Mouse (Mus musculus): ENCODE results near the gene Slc9a5.

Gene Slc9a5

DNA sequence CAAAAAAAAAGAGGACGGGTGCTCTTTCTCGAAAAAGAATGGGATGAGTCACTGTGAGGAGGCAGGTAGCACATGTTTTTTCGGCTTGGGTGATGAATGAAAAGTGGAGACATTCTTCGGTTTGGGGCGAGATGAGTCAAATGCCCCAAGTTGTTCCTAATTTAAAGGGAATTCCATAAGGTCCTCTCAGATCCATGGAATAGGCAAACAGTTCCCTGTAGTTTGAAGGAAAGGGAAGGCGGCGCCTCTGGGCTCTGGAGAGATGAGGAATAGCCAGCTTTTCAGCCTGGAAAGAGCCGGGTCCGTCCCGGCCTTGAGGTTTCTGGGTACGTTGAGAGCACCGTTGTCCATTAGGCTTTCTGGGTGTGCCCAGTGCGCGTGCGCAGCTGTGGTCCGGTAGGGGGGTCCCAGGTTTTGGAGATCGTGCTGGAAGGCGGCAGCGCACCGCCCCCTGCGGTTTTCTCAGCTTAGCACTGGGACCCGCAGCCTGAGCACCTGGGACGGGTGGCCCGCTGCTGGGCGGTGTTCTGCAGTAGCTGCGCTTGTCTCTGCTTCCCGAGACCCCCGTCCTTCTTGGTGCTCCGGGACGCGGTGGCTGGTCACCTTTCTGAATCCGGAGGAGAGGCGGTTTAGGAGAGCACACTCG is at the start of gene Slc9a5:
Gene Slc9a5, plus strand, starts transcription at position 394 of the 646 bp plus-strand sequence.
- no peak for DNase-seq (ENCODE audit: low spot score)

DNA sequence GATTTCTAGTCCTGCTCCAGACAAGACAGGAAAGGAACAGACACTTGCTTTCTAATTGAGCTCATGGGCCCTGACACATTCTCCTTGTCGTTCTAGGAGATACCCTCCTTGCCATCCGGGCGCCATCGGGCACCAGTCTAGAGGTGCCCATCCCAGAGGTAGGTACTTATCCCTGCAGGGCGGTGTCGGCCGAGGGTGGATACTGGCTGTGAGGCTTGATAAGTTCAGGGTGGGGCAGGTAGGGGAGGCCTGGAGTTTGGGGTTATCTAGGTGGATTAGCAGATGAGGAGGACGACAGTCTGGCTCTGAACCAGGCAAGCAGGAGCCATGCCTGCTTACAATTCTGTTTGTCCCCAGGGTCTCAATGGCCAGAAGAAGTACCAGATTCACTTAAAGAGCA is 48.7 kb upstream of the Slc9a5 start:
- DNase-seq (ENCODE audit: low spot score): no peak

DNA sequence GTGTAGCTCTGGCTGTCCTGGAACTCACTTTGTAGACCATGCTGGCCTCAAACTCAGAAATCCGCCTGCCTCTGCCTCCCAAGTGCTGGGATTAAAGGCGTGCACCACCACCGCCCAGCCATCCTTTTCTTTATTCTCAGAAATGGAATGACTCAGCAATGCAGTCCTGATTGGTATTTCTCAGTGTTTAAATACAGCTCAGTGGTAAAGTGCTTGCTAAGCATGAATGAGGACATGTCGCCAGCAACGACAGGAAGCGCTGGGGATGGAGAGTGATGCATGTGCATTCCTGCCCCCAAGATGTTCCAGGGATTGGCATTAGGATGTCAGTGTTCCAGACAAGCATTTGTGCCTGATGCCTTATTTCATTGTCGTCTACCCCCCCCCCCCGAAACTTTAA is 45.2 kb upstream of the Slc9a5 start:
- DNase-seq (ENCODE audit: low spot score): no peak

DNA sequence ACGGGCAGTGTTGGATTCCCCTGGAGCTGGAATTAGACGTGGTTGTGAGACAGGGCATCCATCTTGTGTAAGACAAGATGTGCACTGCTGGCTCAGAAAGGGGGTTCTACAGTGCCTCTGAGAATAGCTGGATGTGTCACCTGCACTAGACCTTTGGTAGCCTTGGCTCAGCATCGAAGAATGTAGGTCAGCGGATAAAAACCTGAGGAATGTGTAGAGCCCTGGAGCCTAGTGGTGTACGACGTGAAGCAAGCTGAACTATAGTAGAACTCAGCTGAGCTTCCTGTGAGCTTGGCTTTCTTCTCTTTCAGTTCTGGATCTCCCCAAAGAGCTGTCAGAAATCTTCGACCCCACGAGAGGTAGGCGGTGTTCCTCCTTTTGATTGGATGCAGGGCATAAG is 44.8 kb upstream of the Slc9a5 start:
- DNase-seq (ENCODE audit: low spot score): no peak

DNA sequence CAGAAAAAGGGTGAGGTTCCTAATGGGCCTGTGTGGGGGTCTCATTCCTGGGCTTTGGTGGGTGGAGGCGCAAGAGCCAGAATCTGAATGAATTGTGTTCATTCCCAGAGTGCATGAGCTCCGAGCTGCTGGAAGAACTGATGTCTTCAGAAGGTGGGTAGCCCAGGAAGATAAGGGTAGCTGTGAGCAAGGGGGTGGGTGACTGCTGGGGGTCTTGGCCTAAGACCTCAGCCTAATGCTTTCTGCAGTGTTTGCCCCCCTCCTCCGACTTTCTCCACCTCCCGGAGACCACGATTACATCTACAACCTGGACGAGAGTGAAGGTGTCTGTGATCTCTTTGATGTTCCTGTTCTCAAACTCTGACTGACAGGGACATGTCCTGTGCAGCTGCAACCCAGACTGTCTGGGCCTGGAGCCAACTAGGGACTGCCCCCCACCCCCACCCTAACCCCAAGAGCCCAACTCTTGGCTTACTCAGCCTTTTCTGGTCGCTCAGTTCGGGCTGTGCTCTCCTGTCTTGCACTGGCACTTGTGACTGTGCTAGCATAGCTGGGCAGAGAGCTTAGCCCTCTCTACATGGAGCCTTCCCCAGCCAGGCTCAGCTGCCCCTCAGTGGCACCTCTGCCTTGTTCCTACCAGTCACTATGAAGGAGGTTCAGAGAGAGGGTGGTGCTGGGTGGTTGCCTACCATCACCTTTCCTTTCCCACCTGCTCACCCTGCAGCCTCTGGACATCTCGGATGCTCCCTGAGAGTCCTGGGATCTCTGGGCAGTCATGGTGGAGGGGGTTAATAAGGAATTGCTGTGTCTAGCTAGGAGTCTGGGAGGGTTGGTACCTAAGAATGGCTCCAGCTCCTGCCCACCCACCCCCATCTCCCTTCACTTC is 44.1 kb upstream of the Slc9a5 start:
- DNase-seq (ENCODE audit: low spot score): no peak

DNA sequence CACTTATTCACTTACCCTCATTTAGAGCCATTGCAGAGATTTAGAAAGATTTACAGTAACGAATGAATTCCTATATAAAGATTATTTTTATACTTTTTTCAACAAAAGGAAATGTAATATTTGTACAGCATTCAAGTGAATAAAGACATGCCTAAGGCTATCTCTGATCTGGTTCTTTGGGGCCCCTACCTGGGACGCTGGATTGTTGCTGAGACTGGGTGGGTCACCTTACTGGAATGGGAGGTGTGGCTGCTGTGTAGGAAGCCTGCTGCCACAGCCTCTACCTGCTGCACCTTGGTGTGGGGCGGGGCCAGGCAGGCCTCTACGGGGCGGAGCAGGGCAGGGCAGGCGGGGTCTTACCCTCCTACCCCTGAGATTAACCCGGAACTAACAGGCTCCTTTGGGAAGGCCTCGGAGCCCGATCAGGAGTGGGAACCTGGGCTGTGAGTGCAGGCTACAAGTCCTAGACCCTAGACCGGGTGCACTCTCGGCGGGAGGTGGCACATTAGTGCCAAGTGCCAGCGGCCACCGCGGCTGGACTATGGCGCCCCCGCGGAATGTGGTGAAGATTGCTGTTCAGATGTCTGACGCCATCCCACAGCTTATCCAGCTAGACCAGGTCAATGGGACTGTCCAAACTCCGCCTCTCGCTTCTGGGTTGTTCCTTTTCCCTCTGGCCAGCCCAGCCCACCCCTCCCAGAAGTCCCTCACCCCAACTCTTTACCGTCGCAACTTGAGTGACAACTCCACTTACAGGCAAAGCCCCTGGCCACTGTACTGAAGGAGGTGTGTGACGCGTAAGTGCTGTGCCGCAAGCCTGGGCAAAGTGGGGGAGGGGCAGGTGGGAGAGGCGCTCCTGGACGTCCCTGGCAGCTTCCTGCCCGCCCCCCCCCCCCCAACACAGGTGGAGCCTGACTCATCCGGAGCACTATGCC is 43.2 kb upstream of the Slc9a5 start, which contains the start of gene Elmo3:
Gene Elmo3, plus strand, starts transcription at position 391 of the 935 bp plus-strand sequence.
- DNase-seq (ENCODE audit: low spot score): no peak

DNA sequence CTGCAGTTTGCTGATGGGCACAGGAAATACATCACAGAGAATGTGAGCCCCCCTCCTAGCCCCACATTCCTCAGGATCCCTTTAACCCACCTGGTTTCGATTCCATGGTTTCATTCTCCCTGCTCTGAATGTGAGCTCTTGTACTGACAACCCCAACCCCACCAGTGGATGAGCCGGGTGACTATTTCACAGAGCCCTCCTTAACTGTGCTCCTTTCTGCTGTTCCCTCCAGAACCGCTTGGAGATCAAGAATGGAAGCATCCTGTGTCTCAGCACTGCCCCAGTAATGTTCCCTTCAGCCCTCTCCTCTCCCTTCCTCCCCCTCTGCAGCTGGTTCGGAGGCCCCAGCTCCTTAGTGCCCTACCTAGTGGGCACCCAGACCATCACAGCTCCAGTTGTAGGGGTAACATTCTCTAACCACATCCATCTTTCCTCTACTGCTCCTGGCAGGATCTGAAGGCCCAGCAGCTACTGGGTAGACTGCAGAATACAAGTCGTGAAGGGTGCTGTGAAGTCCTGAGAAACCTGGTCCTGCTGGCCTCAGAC is 42.4 kb upstream of the Slc9a5 start:
- DNase-seq (ENCODE audit: low spot score): peak; percentile 1

DNA sequence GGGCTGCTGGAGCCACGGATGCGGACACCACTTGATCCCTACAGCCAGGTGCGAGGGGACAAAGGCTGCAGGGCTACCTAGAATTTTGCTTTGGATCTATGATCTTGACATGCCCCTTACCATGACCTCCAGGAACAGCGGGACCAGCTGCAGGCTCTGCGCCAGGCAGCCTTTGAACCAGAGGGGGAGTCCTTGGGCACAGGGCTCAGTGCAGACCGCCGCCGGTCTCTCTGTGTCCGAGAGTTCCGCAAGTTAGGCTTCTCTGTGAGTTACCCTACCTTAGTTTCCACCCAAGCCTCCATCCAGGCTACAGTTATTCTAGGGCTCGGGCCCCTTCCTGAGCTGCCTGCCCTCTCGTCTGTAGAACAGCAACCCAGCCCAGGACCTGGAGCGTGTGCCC is 41.0 kb upstream of the Slc9a5 start:
- DNase-seq (ENCODE audit: low spot score): no peak

DNA sequence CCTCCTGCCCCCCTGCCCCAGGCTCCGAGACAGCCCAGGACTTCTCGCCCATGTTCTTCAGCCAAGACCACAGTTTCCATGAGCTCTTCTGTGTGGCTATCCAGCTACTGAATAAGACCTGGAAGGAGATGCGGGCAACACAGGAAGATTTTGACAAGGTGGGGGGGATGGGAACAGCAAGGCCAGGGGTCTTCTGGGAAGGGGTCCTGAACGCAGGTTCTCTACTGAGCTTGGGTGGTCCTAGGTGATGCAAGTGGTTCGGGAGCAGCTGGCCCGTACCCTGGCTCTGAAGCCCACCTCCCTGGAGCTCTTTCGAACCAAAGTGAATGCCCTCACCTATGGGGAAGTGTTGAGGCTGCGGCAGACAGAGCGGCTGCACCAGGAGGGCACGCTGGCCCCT is 40.2 kb upstream of the Slc9a5 start:
- DNase-seq (ENCODE audit: low spot score): no peak

DNA sequence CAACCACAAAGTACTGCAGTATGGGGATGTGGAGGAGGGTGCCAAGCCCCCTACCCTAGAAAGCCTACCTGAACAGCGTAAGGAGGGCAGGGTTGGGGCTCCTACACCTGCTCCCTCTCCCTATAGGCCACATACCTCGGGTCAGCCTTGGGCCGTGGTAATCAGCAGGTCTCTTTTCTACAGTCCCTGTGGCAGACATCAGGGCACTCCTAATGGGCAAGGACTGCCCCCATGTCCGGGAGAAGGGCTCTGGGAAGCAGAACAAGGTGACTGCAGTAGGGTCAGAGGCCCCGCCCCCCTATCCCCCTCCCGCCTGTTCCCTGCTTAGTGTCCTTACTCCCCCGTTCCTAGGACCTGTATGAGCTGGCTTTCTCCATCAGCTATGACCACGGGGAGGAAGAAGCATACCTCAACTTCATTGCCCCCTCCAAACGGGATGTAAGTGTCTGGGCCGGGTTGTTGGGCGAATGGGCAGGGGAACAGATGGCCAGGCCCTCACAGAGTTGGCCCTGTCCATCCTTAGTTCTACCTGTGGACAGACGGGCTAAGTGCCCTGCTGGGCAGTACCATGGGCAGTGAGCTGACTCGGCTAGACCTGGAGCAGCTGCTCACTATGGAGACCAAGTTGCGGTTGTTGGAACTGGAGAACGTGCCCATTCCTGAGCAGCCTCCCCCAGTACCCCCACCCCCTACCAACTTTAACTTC is 39.3 kb upstream of the Slc9a5 start:
- no peak for DNase-seq (ENCODE audit: low spot score)

DNA sequence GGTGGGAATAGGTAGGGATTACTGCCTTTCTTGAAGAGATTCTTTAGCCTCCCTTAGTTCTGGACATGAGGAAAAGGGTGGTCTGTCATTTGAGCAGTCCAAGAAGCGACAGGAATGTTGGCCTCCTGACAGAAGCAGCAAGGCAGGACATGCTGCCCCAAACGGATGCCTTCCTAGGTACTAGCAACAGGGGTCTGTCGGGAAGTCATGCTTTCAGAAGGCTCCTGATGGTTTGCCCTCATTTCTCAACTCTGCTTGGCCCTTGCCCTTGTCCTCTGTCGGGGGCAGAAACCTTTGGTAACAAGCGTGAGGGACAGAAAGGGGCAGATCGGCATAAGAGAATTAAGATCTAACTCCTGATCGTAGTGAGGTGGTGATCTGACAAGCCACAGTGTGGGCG is 38.5 kb upstream of the Slc9a5 start:
- DNase-seq (ENCODE audit: low spot score): no peak

DNA sequence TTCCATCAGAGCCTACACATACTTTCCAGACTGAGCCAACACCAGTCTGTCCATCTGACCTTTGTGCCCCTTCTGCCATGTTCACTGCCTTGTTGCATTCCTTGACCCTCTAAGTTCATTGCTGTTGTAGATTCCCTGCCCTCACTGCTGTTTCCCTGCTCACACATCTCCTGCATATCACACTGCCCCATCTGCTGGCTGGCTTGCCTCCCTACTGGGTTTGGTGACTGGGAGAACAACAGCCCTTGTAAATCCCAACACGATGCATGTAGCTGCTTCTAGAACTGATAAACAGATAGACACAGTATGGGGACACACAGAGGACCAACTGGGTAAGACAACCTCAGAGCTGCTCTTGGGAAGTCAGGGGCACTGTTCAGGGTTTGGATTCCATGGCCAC is 36.9 kb upstream of the Slc9a5 start:
- no peak for DNase-seq (ENCODE audit: low spot score)

DNA sequence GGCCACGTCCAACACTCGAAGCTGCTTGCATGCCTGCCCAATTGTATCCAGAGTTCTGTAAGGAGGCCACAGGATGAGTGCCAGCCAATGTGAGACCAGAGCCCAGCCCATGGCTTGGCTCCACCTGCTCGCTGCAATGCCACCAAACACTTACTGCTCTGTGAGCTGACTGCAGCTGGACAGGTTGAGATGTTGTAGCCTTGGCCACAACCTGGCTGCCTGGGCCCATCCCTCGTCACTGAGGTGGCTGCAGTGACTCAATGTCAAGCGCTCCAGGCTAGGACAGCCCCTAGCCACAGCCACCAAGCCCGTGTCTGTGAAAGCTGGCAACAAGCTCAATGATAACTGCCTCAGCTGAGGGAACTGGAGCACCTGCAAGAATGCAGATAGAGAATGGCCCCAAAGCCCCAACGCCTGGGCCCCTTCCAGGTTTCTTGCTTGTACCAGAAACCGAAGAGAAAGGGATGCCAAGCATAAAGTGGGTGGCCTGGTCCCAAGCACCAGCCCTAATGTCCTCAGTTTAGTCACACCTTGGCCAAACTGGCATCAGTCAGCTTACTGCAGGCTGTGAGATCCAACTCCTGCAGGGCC is 35.7 kb upstream of the Slc9a5 start:
- no peak for DNase-seq (ENCODE audit: low spot score)

DNA sequence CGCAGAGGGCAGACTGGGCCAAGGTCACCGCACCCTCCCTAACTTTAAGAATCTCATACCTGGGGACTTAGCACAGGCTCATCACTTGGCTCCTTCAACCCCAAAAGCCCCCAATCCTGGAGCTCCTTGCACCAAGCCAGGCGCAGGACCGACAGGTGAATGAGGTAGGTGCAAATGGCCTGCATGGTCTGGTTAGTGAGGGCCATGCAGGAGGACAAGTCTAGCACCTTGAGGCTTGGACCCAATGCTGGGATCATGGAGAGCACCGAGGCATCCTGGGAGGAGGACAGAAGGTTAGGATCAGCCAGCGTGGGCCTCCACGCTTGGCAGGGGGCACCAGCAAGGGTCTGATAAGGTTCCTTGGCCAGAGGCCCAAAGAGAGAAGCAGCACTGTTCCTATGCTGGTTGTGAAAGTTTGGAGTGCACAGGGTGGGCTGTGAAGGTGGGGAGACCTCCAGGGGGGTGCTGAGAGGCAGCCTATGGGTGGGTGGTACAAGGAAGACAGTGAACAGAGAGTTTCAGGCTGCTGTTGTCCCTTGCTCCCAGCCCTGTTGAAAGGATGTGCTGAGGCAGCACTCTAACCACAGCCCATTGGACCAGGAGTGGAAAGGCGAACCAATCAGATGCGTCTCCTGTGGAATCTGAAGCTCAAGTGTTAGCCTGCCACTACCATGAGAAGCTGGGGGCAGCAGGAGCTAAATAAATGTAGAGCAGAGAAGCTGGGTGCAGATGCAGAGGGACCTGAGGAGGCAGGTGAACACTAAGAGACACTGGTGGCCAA is 34.8 kb upstream of the Slc9a5 start:
- no peak for DNase-seq (ENCODE audit: low spot score)

DNA sequence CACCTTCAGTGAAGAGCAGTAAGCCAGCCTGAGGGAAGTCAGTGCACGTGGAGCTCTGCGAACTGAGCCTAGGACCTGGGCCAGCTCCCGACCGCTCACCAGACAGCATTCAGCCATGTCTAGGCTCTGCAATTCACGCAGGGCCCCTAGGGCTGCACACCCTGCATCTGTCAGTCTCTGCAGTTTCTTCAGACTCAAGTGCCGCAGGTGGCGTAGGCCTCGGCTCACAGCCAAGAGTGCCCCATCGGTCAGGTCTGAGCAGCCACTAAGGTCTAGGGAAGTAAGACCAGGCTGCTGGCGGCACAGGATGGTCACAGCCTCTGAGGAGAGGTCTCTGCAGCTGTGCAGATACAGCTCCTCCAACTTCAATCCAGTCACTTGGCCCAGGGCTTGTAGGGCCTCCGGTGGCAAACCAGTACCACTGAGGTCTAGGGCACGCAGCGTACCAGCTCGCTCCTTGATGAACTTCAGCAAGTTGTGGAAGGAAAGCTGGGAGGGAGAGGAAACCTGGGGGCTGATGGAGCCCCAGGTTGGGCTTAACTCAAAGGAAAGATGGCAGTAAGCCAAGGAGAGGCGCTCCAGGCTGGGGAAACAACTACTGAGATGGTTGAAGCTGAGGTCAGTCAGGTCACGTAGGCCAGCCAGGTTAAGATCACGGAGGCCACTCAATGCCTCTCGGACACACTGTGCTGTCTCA is 33.4 kb upstream of the Slc9a5 start:
- DNase-seq (ENCODE audit: low spot score): no peak

DNA sequence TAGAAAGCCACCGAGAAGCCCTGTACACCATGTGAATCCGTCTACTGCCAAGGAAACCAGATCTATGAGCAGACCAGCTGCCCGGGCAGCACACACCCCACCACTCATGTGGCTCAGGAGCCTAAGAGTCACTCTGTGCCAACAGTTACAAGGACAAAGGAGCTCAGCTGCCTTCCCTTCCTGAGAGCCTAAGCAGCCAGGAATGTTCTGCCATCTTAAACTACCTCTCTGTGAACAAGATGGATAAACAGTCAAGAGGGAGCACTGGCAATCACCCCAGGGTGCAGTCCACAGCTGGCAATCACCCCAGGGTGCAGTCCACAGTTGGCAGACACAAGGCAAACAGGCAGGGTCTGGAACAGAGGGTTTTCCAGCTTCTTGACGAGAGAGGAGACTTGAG is 30.7 kb upstream of the Slc9a5 start:
- no peak for DNase-seq (ENCODE audit: low spot score)

DNA sequence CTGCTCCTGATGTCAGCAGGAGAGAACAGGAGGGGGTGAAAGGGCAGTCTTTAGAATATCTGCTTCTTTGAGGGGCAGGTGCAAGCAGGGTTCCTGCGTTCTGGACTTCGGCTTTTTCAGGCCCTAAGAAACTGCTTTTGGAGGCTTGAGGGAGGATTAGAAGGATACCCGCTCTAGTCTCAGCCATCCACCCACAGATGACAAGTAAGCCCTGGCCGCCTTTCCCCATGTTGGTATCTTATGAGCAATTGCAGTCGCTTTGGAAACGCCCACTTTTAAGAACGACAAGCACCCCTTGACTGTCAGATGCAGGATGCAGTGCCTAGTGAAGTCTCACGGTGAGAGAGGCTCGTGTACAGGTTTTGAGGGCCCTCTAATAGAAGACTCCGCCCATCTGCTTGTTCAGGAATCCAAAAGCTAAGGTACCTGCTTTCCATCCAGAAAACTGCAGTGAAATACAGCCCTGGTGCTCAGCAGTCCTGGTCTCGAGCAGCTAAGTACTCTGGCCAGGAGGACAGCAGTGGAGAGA is 29.9 kb upstream of the Slc9a5 start:
- DNase-seq (ENCODE audit: low spot score): no peak

DNA sequence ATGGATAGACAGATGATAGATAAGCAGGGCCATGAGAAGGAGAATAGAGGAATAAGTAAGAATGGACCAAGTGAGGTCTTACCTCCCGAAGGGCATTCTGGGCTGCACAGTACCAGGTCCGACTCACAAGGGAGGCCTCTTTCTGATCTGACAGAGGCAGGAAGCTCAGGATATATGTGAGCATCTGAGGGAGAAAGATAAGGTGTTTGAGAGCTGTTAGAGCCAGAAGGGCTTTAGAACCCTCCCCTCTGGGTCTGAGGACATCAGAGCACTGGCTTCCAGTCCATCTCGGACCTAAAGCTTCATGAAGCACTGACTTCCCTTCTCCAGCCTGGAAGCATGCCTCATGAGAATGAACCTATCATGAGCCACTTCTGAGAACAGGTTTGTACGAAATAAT is 25.5 kb upstream of the Slc9a5 start:
- no peak for DNase-seq (ENCODE audit: low spot score)

DNA sequence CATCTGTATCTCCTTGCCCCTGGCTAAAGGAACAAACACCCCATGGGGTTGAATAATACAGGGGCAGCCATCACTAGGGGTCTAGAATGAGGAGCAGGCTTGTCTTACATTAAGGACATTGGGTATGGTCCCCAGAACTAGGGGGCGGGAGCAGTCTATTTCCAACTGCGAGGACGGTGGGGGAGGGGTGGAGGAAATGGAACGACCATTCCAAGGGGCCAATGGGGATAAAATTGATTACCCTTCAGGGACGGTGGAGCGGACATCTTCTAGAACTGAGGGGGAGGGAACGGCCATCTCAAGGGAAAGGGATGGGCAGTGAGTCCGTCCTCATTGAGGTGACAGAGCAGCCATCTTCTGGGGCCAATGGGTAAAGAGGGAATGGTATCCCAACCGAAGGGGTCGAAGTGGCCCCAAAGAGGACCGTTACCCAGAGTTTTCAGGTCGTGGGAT is 23.0 kb upstream of the Slc9a5 start:
- DNase-seq (ENCODE audit: low spot score): no peak
